Mouse (Mus musculus) embryonic facial prominence, embryonic 10.5 days (tissue): ENCODE results near the gene Rln3. TPM values are rescaled to one million over a fixed set of nuclear protein-coding genes. Genes with fewer than 3 reads are reported as not detected.
"Not testable (repeated sequence)": the region's sequence is repeated elsewhere in the genome, so short reads cannot be mapped to it uniquely, and the experiment has no call there.

ENCODE experiments used
- DNase-seq: peaks from one replicate; pipeline ENCODE4 v3.0.0-alpha.2; 2017; ENCODE audit warnings: low spot score
- H3K27ac ChIP-seq: fragments of 300-500 bp; sonication (generic); replicated peaks from 2 replicates; pipeline ENCODE4 v1.5.1; 2016; ENCODE audit warnings: mild to moderate bottlenecking
- H3K27me3 ChIP-seq: fragments of 300-500 bp; sonication (generic); replicated peaks from 2 replicates; pipeline ENCODE4 v1.6.1; 2016; ENCODE audit warnings: low read depth, mild to moderate bottlenecking; ENCODE audit not compliant: poor library complexity, severe bottlenecking
- H3K36me3 ChIP-seq: fragments of 300-500 bp; sonication (generic); replicated peaks from 2 replicates; pipeline ENCODE4 v1.6.1; 2016; ENCODE audit warnings: mild to moderate bottlenecking, moderate library complexity
- H3K4me1 ChIP-seq: fragments of 300-500 bp; sonication (generic); 2 replicates; pipeline ENCODE4 v1.6.1; 2016
- H3K4me3 ChIP-seq: fragments of 300-500 bp; sonication (generic); 2 replicates; pipeline ENCODE4 v1.5.1; 2016; ENCODE audit warnings: mild to moderate bottlenecking, moderate library complexity
- H3K9me3 ChIP-seq: fragments of 300-500 bp; sonication (generic); 2 replicates; pipeline ENCODE4 v1.6.1; 2016; ENCODE audit warnings: mild to moderate bottlenecking
- WGBS: fragments of 180-500 bp; shearing (Covaris S2); methylation state at CpG from one replicate; pipeline ENCODE4 v1.1.7; 2016; 5-methylcytosine and 5-hydroxymethylcytosine counted together
- polyA plus RNA-seq: library from polyadenylated mRNA; unstranded; fragments of >200 nt; fragmentation: Nextera tagmentation; extraction: Ambion mirVana; gene quantifications from 2 replicates; pipeline ENCODE4 v1.2.1, GENCODE M21; 2016

Rln3 gene
- polyA plus RNA-seq, 1 experiment from 2014 or later, result not detected

DNA sequence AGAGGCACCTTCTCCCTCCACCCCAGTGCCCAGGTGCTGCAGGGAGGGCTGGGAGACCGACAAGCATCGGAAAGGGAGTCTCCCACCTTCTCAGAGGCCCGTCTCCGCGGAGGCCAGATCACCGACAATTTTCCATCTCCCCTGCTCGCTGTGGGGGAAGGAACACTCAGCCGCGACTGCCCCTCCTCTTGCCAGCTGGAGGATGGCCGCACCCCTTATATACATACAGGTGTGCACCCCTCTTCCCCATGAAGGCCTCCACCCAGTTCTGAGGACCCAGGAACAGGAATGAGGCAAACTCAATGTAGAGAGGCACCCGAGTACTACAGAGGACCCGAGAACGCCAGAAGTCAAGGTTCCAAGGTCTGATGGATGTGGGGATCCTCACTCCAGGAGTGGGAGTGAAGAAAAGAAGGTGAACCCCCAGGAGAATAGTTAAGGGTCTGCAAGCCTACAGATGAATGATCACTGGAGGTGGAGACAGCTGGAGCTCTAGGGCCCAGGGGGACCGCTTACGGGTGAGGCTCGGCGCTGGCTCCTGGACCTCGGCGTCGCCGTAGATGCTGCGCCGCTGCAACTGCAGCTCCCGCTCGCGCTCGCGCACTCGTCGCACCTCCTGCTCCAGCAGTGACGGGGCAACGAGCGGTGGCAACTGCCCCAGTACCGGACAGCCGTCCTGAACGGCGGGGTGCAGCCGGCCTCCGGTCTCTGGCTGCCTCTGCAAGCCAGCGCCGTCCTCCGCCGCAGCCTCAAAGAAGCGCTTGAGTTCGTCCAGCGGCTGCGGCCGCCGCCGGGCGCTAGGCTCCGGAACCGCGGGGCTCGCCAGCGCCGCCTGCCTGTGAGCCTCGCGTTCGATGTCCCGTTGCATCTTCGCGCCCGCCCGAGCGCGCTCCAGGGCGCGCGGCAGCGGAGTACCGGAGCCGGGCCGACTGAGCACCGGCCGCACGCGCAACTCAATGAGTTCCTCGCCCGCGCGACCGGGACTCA is 33.9 kb downstream of the Rln3 start:
- Histone ChIP-seq H3K9me3 (peaks cover 2% of the 10 kb centered on the region; the same call in 1 of the 2 replicates), H3K27ac (peak overlapping the region; percentile 52), H3K36me3 (no peaks in the 10 kb centered on the region), H3K4me1 (peaks cover 36% of the 10 kb centered on the region), H3K27me3 (peaks cover 58% of the 10 kb centered on the region), H3K4me3 (peak overlapping the region; percentile 67)
- DNase-seq, result peak; percentile 83
- 2% methylated on average over 83 of the region's 83 CpGs for WGBS

DNA sequence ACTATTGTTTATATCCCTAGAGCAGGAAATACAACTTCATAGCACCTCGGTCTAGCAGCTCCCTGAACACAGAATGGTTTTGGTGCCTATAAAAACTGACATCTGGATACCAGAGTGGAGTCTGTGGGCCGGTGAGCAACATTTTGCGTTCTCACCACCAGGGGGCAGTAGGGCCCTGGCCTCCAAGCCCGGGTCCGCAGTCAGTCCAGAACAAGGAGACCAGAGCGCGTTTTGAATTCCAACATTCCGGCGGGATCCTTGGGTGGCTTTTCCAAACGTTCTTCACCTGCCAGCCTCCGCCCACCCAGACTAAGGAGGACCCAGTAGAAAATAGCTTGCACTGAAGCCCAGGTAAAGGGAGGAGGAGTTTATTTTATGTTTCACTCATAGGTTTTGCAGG is 34.9 kb downstream of the Rln3 start:
- Histone ChIP-seq H3K27ac (no peak overlapping the region), H3K27me3 (peaks cover 53% of the 10 kb centered on the region), H3K36me3 (no peaks in the 10 kb centered on the region), H3K9me3 (no peaks in the 10 kb centered on the region), H3K4me1 (peaks cover 40% of the 10 kb centered on the region), H3K4me3 (peak overlapping the region; percentile 67)
- WGBS, result 3% methylated on average over 11 of the region's 11 CpGs
- peak; percentile 91 for DNase-seq

DNA sequence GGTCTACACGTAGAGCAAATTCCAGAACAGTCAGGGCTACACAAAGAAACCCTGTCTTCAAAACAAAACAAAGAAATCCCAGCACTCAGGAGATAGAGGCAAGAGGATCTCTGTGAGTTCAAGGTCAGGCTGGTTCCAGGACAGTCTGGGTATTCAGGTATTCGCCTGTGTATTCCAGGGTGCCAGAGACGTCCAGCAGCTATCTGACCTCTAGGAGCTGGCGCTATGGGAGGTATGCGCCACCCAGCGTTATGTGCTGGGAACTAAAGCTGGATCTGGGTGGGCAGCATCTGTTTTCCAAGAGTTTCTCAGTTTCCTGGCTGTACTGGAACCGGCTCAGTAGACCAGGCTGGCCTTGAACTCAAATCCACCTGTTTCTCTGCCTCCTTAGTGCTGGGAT is 36.4 kb downstream of the Rln3 start:
- 24% methylated on average over 7 of the region's 7 CpGs for WGBS
- DNase-seq, result peak; percentile 47
- H3K4me1 ChIP-seq, result peaks cover 53% of the 10 kb centered on the region

DNA sequence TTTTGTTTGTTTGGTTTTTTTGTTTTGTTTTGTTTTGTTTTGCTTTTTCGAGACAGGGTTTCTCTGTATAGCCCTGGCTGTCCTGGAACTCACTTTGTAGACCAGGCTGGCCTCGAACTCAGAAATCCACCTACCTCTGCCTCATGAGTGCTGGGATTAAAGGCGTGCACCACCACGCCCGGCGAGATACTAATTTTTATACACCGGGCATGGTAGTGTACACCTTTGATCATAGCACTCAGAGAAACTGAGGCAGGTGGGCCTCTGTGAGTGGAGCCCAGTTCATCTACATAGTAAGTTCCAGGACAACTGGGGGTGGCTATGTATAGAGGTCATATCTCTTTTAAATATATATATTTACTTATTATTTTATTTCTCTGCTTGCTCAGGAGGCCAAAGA is 39.3 kb downstream of the Rln3 start:
- not testable (repeated sequence) for H3K4me3 ChIP-seq, H3K27ac ChIP-seq, DNase-seq, H3K9me3 ChIP-seq
- 90% methylated on average over 7 of the region's 7 CpGs for WGBS
- Histone ChIP-seq H3K36me3 (peaks cover 30% of the 10 kb centered on the region), H3K27me3 (peaks cover 43% of the 10 kb centered on the region), H3K4me1 (peaks cover 47% of the 10 kb centered on the region)

More for the DNA sequence above, 36.4 kb downstream of the Rln3 start:
- H3K4me3 ChIP-seq, result no peak overlapping the region
- H3K9me3 ChIP-seq, result no peaks in the 10 kb centered on the region
- no peak overlapping the region for H3K27ac ChIP-seq
- peaks cover 43% of the 10 kb centered on the region for H3K27me3 ChIP-seq
- peaks cover 1% of the 10 kb centered on the region; the same call in 1 of the 2 replicates for H3K36me3 ChIP-seq

DNA sequence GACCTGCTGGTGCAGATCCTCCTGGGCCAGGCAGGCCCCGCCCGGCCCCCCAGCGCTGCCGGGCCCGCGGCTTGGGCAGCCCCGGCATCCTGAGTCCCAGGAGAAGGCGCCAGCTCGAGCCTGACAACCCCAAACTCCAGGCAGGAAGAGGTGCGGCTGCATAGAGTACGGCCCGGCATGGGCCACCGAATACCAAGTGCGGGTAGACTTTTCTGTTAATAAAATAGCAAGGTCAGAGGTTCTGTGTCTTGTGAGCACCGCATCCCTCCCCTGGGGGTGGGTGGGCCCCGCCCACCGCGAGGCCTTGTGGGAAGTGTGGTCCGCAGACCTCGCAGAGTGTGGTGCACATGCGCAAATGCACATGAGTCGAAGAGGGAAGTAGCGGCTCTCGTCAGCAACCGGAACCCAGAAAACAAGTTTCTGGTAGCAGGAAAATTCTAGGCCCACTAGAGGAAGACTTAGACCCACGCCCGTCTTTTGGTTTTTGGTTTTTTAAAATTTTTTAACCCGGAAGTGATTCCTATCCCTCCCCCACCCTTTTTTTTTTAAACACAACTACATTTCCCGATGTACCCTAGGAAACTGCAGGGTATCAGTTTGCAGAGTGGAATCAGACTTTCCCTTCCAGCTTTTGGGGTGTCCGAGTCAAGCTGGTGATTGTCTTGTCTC is 40.1 kb downstream of the Rln3 start:
- Histone ChIP-seq H3K9me3 (no peaks in the 10 kb centered on the region), H3K4me1 (peaks cover 44% of the 10 kb centered on the region), H3K27ac (peak overlapping the region; percentile 81), H3K27me3 (peaks cover 43% of the 10 kb centered on the region), H3K4me3 (peak overlapping the region; percentile 65), H3K36me3 (peaks cover 38% of the 10 kb centered on the region)
- under 1% methylated on average over 30 of the region's 30 CpGs for WGBS
- peak; percentile 94 for DNase-seq

DNA sequence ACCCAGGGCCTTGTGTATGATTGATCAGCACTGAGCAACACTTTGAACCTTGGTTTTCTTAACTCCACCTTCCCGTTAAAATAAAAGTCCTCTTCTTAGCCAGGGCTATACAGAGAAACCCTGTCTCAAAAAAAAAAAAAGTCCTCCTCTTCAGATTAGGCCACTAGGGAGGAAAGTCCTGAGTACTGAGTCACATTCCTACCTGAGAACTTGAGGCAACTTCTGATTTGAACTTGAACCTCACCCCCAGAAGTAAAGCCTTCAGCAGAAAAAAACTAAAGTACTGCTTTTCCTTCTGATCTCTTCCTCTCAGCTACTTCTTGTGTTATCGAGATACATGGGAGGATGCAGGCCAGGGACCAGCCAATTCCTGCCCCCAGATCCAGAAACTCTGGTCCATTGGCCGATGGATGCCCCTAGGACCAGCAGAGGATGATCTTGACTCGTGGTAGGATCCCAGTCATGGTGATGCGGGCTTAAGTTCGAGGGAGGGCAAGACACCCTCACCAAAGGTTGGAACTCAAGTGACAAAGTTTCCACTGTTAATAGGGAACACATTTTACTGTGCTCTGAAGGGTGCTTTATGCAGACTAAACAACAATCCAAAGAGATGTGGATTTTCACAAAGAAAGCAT is 41.1 kb downstream of the Rln3 start:
- H3K36me3 ChIP-seq, result peaks cover 46% of the 10 kb centered on the region
- no peak for DNase-seq
- H3K9me3 ChIP-seq, result no peaks in the 10 kb centered on the region
- H3K27ac ChIP-seq, result peak overlapping the region; percentile 81
- H3K27me3 ChIP-seq, result peaks cover 49% of the 10 kb centered on the region
- peaks cover 53% of the 10 kb centered on the region for H3K4me1 ChIP-seq
- H3K4me3 ChIP-seq, result peak overlapping the region; percentile 65
- 82% methylated on average over 6 of the region's 6 CpGs for WGBS

DNA sequence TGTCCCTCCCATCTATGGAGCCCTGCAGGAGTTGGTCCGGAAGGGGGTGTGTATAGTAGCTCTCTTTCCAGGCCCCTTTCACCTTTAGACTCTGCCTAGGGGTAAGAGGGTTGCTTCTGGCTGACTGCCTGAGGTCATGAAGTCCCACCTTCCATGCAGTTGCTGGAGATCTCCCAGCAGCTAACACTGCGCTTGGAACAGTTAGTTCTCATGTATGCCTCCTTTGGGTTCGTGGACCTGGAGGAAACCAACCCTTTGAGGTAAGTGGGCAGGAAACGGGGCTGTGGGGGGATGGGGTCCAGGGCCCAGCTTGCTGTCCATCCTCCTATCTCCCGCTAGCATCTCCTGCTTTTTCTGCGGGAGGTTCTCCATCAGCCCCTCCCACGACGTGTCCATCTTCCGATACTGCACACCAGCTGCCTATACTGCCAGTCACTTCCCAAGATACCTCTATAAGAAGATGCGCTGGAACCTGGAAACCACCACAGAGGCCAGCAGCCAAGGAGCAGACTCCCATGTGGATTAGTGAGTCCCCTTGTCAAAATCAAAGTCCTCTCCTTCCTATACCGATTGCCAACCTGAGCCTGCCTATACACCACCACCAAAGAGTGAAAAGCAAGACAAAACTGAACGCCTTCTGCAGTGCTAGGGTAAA is 41.7 kb downstream of the Rln3 start:
- Histone ChIP-seq H3K27me3 (peaks cover 49% of the 10 kb centered on the region), H3K4me1 (peaks cover 56% of the 10 kb centered on the region)
- 60% methylated on average over 12 of the region's 12 CpGs for WGBS

DNA sequence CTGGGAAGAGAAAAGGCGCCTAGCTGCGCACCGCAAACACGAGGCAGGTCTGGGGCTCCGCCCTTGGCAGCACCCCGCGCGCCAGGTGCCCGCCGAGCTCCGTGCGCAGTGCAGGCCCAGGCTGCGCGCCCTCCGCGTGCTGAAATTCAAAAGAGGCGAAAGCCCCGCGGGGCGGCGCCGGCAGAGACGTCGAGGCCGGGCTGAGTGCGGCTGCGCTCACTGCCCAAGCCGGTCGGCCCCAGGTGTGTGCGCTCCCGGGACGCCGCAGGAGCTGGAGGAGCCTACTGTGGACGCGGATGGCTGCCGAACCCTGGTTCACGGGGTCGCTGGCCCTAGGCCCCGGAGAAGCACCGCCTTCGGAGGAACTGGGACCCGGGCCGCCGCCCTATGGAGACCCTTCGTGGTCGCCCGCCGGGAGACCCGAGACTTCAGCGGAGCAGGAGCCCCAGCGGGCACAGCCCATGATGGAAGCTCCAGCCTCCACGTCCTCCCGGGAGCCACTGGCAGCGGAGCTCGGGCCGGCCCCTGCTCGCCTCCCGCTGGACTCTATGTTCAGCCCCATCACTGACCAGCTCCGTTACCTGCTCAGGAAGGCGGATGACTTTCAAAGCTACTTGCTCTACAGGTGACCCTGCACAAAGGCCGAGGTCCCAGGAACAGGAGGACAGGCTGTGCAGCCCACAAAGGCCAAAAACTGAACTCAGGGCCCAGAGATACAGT is 43.4 kb downstream of the Rln3 start, which contains the start of gene 1700067K01Rik:
1700067K01Rik (plus strand) TSS at position 222 of the 720 bp plus-strand sequence.
- H3K27ac ChIP-seq, result peak within 1 kb of the TSS; percentile 31; the same call in 1 of the 2 replicates

More for the DNA sequence above, 41.7 kb downstream of the Rln3 start:
- Histone ChIP-seq H3K4me3 (no peak overlapping the region; the same call in 1 of the 2 replicates), H3K36me3 (peaks cover 46% of the 10 kb centered on the region), H3K9me3 (no peaks in the 10 kb centered on the region), H3K27ac (no peak overlapping the region)
- no peak for DNase-seq

DNA sequence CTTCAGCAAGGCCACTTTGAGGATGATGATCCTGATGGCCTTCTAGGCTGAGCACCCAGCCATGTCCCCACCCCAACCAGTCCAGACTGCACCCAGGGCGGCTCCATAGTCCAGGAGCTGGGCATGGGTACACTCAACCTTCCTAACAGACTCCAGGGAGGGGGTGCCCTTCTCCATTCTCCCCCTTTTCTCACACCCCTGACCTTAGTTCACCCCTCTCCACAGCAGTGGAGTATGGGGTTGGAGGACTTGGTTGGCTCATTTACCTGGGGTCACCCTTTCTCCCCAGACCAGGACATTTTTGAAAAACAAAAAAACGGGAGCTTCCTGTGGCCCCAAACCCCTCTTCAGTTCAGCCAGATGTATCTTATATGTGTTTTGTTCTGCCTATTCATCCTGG is 45.0 kb downstream of the Rln3 start:
- peak overlapping the region; percentile 87 for H3K4me3 ChIP-seq
- DNase-seq, result no peak
- WGBS, result 91% methylated on average over 2 of the region's 2 CpGs
- peaks cover 51% of the 10 kb centered on the region for H3K36me3 ChIP-seq
- no peaks in the 10 kb centered on the region for H3K9me3 ChIP-seq
- peaks cover 49% of the 10 kb centered on the region for H3K27me3 ChIP-seq
- peaks cover 63% of the 10 kb centered on the region for H3K4me1 ChIP-seq
- no peak overlapping the region for H3K27ac ChIP-seq

More for the DNA sequence above, 43.4 kb downstream of the Rln3 start, which contains the start of gene 1700067K01Rik:
- WGBS, result 18% methylated on average over 61 of the region's 61 CpGs
- Histone ChIP-seq H3K36me3 (peaks cover 46% of the 10 kb centered on the region), H3K27me3 (peaks cover 49% of the 10 kb centered on the region), H3K4me1 (peaks cover 60% of the 10 kb centered on the region), H3K9me3 (no peaks in the 10 kb centered on the region), H3K4me3 (peak within 1 kb of the TSS; percentile 39)
- DNase-seq, result peak; percentile 49

DNA sequence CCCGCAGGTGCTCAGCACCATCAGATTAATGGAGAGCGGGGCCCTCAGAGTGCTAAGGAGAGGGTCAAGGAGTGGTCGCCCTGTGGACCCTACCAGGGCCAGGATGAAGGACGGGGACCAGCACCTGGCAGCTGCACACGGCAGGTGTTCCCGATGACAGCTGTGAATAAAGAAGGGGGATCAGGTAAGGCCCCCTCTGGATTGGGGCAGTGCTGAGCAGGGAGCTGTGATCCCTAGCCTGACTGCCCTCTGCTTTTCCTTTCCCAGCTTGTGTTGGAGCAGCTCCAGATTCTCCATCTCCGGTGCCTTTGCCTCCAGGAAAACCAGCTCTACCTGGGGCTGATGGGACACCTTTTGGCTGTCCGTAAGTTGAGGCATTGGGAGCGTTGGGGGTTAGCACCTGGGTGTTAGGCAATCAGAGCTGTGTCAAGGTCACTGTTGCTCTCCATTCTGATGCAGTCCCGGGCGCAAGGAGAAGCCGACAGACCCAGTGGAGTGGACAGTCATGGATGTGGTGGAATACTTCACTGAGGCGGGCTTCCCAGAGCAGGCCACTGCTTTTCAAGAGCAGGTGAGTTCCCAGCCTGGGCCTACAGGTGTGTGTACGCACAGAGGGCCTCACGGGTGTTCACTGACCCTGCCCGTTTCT is 45.6 kb downstream of the Rln3 start:
- Histone ChIP-seq H3K36me3 (peaks cover 58% of the 10 kb centered on the region), H3K4me3 (peak overlapping the region; percentile 87), H3K4me1 (peaks cover 57% of the 10 kb centered on the region), H3K27me3 (peaks cover 49% of the 10 kb centered on the region), H3K27ac (no peak overlapping the region), H3K9me3 (no peaks in the 10 kb centered on the region)
- WGBS, result 71% methylated on average over 16 of the region's 16 CpGs
- no peak for DNase-seq
